Mouse (Mus musculus) heart, adult 2 months (tissue): ENCODE measurements around the gene Gtf3c5.

Experiments
- CTCF ChIP-seq: fragments of 200-600 bp; IDR thresholded peaks from 2 replicates; pipeline ENCODE4 v1.8.1; 2022; ENCODE audit warnings: antibody characterized with exemption, mild to moderate bottlenecking, moderate library complexity
- EP300 ChIP-seq: fragments of 200-500 bp; IDR thresholded peaks from 2 replicates; pipeline ENCODE4 v1.6.1; 2011; ENCODE audit warnings: low read depth, low read length, control low read depth; ENCODE audit not compliant: insufficient read depth

DNA sequence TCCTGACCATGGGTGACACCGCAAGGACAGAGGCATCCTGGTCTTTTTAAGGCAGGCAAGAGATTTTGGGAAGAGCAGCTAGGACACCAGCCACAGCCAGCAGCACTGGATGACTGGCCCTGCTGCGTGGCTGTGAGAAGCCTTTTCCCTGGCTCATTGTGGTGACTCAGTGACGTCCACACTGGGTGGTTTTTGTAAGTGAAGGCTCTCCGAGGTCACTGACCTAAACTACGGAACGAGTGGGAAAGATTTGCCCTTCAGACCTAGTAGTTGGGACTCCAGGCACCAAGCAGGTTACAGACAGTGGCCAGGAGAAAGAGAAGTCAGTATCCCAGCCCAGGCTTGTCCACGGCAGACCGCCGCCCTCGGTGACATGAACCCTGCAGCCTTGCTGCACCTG lies 59.1 kb downstream of the Gtf3c5 start:
- no peak for TF ChIP-seq CTCF
- TF ChIP-seq EP300: no peak
